Mouse (Mus musculus): ENCODE measurements around the gene Peli2. TPM values are rescaled to one million over a fixed set of nuclear protein-coding genes. Genes with fewer than 3 reads are reported as not detected.

Peli2 gene
- total RNA-seq, 2 experiments from 2014 or later, result 15.4 to 27.4 TPM

DNA sequence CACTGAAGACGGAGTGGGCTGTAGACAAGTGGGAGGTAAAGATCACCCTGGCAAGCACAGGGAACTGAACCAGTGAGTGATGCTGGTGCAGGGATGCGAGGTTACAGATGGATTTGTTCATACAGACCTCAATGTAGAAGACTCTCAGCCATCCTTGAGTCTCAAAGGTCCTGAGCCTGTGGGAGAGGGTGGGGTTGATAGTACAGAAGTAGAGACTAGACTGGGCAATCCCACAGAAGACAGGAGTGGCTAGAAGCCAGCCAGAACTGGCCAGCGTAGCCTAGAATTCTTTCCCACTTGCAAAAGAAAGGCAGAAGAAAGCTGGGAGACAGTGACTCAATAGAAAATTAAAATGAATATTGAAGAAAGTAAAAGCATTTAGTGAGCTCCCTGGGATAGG is 71.3 kb downstream of the Peli2 start:
- DNase-seq, result no peak

DNA sequence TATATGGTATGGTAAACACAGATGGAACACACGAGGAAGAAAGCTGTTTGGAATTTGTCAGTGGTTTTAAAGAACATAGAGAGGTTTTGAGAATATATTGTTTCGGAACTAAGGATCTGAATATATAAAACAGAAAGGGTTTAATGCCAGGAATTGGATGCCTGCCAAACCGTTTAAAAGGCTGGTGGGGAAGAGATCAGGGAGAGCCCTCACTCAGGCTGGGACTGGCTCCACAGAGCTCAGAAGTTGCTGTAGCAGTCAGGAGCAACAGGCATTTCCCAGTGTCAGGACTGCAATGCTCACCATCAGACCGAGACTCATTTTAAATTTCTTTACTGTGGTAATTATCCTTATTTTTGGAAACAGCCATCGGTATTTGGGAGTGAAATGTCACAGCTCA is 76.2 kb downstream of the Peli2 start:
- no peak for DNase-seq

DNA sequence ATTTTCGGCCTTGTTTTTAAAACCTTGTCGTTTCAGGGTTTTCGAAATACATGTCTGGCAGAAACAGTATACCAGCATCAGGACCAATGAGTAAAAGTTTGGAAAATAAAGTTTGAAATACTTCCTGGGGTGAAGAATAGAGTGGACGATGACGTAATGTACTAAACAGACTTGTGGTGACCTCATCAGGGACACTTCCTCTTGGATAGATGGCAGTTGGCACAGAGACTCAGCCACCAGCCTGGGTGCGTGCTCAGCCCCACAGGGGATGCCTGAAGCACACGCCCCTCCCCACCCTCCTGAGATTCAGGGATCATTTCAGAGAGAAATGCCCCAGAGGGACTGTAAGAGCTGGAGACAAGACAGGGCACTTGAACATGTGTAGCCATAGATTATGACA is 76.7 kb downstream of the Peli2 start:
- DNase-seq, result no peak

DNA sequence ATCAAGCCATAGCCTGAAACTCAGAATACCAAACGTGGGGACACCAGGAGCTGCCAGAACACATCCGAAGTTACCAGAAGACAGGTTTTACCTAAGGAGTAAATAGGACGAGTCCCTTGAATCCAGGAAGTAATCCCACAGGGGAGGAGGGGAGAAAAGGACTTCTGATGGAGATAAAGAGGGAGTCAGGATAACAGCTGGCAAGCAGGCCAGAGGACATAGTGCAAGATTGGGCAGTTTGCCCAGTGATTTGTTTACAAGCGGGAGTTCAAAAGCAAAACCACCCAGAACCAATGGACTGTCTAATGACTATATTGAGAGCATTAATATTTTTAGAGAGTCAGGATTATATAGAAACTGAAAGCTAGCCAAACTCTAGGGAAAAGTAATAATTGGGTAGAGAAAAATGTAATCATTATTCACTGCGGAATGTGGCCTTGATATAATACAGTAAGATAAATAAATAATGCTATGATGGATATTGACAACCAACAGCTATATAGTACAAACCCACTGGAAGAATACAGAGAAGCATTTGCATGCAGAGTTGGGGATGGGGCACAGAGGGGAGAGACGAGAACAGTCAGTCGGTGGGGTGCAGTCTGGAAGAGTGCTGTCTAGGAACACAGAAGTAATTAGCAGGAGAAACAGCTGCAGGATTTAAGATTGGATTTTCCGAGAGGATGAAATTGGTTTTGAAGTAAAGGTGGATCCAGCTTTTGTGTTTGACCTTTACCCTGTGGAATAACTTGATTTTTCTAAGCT is 77.7 kb downstream of the Peli2 start:
- no peak for DNase-seq

DNA sequence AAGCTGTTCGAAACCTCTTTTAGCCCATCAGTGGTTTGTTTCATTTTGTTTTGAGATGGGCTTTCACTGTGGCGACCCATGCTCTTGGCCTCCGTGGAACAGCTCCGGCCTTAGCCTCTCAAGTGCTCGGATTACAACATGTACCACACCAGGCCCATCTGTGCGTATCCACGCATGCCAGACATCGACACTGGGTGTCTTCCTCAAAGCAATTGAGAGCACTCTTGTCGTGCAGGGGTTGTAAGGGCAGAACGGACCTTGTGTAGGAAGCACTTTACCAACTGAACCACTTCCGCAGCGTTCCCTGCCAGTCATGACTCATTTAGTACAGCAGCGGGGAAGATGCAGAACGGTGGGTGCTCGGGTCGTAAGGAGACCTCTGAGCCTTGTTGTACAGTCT is 78.3 kb downstream of the Peli2 start:
- DNase-seq, result no peak

DNA sequence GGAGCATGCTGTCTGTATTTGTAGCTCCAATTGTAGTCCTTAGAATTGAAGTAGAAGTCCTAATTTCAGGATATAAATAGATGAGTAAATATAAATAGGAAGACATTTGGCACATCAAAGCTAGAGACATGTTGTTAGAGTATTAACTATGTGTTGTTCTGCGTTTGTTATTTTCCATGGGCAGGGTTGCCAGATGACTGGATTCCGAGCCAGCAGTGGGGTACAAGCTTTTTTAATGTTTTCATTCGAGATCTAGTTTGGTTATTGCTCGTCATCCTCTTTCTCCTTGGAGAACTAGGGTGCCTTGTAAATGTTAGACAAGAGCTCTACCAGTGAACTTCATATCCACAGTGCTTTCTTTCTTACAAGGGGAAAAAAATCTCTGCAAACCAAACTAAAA is 78.9 kb downstream of the Peli2 start:
- DNase-seq, result no peak

DNA sequence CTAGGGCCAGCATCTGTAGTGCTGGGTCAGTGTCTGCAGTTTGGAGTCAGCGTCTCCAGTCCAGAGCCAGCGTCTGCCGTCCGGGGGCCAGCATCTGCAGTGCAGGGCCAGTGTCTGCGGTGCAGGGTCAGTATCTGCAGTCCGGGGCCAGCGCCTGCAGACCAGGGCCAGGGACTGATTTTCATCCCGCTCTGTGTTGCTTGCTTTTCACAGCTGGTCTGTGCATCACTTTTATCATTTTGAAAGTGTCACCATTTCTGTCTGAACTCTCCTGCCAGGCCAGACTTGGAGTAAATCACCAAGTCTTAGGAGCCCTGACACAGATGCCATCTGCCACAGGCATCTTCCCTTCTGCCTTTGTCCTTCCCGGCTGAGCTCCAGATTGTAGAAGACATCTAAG is 79.7 kb downstream of the Peli2 start:
- DNase-seq, result no peak

DNA sequence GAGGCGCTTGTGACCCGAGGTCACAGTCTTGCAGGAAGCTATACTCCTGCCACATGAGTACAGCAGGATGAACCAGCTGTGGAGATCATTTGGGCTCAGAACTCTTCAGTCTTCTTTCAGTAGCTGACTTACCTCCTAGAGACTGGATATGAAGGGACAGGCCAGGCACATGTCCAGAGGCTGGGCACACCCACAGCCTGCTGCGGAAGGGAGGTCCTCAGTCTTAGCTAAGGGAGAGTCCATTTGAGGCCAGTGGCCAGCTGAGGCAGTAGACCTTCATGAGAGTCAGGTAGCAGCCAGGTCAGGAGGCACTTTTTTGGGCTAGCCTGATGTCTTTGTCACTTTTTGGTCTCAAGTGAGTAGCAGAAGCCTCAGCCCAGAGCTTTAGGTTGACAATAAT is 80.2 kb downstream of the Peli2 start:
- no peak for DNase-seq

DNA sequence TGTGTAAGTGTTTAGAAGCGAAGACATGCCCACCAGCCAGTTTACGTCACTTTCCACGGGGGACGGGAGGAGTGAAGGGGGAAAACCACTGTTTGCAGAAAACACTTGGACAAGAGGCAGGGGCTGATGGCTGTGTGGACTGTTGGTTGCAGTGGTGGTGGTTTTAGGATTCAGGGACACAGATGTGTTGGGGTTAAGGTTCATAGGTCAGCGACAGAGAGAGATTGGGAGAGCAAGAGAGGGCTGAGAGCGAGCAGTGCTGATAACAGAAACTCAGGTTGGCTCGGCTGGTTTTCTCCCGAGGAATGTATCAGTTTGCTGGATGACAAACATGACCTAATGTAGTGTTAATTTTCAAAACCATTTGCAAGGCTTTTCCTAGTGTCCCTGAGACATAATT is 80.8 kb downstream of the Peli2 start:
- no peak for DNase-seq

DNA sequence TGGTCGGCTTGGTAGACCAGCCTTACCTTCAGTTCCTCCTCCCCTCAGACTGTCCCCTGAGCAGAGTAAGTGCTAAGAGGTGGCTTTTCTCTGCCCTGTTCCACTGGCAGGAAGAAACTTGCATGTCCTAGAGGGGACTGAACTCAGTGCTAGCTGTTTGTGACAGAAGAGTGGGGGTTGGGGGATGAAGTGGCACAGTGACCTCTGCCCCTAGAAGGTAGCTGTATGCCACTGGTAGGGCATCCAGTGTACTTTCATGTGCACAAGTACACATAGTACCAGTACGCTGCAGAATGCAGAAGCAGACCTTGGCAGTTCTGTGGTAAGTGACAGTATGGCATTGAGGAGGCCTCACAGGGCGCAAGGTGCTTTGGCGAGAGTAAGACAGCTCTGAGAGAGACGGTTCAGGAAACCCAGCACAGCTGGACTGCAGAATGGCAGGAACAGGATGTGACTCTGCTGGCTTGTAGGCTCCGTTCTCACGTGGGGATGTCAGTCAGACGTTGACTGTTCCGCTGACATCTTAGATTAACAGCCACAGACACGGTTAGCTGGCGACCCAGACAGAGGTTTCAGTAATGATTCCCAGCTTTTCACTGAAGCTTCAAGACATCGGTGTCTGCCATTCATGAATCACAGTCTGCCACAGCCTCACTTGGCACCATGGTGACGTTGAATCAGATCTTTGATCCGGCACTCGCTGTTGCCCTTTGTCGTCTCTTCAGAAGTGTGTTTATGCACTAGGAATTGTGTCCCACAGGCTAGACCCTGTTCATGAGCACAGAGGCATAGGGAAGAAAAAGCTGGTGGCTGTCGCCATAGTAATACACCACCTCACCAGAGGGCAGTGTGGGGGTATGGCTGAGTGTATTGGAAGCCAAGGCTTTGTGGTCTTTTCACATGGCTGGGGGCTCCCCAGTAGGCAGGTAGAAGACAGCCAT is 81.7 kb downstream of the Peli2 start:
- no peak for DNase-seq

DNA sequence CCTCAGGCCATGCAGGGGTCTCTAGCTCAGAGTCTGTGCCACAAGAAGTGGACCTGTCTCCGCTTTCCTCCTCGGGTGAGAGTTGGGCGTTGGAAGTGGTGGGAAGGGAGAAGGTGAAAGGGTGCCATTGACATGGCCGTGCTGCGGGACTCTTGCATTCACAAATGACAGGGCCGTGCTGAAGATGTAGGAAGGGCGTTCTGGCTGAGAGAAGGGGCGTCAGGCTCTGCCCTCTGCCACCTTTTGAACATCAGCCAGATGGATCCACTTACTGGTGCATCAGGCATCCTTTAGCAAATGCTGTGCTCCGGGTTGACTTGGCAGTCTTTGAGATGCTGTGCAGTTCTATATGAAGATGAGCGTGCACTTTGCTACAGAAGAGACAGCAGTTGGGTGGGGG is 84.4 kb downstream of the Peli2 start:
- DNase-seq, result no peak

DNA sequence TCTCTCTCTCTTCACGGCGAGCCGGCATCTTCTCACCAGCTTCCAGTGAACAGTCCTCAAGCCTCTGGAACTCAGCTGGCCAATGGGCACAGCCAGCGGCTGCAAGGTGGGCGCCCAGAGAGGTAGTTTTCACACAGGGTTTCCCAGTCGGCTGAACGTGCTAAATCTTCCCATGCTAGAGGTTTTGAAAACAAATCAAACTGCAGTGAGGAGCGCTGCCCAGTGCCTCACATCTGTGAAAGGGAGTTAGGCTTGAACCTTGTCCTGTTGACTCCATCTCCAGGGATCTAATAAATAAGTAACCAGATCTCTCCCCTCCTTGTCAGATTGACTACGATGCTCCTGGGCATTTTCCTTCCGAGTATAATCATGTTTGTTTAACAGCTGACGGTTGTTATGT is 85.0 kb downstream of the Peli2 start:
- no peak for DNase-seq

DNA sequence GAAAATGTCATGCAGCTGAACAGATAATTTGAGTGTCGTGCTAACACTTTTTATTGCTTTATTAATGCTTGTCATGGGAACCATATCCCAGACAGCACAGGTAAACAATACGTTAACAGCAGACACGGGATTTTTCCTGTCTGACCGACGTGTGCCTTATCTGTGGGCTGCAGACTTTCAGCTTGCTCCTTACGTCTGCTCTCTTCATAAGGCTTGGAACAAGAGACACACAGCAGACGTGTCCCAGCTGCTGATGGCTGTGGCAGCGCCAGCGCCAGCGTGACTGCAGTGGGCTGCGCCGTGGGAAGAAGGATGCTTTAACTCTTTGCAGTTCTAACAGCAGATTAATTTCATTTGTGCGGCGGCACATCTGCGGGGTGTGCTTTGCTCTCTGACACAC is 86.5 kb downstream of the Peli2 start:
- DNase-seq, result peak in 1 of 2 experiments; percentile 63

DNA sequence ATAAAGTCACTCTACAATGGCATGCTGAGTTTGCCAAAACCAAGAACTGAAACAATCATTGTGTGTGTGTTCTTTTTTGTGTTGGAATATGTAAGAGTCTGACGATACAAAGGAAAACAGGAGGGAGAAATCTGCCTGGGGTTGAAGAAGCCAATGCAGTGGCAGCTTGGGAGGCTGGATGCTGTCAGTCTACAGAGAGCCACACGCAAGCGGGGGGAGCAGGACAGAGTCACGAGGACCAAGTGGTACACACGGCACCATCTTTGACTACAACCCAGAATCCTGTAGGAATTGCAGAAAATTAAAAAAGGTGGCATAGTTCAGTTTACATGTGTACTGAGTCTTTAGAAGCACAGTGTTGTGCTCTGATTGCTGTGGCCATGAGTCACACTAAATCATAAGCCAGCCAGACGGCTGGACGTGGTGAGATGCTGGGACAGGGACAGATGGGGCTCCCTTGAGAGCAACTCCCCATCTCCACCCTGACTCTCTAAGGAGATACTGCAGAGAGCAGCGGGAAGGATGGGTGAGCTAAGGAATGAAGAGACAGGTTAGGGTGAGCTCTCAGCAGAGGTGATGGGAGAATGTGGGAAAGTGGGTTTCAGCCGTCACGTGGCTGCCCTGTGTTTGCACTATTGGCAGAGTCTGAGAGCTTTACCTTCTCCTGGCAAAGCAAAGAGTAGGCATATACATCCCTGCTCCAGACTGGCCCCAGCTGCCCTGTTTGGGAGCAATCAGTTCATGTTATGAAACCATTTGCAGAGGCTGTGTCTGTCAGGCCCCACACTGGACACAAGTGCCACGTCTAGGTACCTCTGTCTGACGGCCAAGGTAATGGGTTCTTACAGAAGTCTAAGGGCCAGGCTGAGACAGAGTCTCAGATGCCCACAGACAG is 87.4 kb downstream of the Peli2 start:
- DNase-seq, result no peak

DNA sequence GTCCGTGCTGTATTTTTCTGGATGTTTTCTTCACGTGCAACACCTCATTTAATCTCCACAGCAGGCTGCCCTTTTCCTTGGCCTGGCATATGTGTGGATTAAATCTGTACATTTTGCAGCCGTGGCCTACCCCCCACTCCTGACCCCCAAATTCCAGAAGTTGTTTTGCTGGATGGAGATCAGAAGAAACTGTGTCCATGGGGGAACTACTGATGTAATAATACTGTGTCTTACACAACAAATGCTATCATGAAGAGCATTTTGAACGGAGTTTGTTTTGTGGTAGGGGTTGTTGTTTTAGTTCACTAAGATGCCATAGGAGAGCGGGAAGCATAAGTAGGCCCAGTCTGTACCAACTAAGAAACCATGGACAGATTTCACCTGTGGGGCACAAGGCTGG is 88.8 kb downstream of the Peli2 start:
- no peak for DNase-seq

DNA sequence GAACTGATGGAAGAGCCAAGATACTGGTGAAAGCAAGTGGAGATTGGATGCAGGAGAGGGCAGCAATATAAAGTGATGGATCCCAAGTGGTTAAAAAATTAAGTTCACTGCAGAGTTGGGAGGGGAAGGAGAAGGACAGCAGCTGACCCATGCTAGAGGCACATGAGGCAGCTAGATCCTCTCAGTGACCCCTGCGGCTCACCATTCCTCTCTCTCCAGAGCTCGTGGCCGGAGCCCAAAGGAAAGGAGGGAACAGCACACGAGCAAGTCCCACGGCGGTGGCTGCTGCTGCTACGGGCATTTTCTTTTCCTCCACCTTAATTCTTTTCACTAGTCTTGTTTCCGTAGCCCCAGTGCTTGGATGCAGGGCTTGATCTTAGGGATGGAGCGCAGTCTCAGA is 89.5 kb downstream of the Peli2 start:
- no peak for DNase-seq

DNA sequence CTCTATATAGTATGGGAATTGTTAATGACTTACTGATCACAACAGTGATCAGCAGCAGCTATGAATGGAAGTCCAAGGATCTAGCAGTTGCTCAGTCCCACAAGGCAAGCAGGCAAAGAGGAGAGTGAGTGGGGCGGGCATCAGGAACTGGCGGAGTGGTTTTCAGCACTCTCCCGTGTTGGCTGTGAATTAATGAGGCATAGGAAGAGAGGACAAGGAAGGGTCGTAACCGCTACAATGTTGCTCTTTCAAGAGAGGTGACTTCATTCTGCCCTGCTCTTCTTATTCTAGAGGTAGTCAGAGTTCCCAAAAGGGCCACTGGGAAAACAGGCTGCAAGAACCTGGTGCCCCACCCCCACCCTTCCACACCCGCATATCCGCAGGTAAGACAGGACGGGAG is 90.9 kb downstream of the Peli2 start:
- no peak for DNase-seq

DNA sequence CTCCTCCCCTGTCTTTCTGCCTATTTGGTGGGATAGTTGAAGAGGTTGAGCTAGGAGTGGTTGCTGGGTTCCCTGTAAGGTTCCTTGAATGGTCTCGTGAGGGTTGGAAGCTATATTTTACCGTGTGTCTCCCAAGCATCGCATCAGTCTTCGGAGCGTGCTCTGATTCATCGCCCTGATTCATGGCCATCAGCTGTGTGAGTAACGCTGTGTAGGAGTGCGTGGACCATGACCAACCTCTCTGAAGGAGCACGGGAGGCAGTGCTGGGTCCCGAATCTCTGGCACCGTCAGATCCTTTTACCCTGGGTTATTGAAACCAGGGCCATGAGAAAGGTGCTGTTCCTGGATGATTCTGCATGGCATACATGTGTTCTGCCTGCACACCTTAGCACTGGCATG is 92.2 kb downstream of the Peli2 start:
- DNase-seq, result no peak

DNA sequence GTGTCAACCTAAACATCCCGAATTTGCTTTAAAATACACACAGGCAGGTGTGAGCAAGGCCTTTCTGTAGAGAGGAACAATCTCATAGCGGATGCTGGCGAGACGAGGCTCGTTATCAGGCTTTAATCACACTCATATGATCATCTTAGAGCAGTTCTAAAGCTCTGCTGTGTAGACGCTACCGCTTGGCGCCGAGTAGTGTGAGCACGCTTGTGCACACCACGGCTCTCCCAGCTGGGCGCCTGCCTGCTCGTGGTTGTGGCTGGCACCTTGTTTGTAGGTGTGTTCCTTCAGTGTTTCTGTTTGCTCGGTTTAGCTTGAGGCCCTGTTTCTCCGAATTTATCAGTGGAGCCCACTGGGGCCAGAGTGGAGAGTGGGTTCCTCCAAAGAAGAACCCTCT is 93.0 kb downstream of the Peli2 start:
- no peak for DNase-seq

DNA sequence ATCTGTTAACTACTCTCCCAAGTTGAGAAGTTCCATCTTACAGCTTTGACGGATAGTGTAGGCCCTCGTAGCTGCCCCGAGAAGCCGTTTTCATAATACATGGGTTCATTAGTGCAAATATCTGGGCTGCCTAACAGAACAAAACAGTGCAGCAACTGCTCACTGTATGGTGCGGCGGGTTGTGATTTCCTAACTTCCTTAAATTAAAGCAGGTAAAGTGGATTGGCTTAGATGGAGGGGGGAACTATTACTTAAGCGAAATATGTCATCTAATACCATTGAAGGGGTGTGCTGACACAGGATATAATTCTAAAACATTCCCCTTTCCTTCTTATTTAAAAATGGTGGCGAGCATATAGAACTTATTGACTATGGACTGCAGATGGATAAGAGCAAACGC is 101.4 kb downstream of the Peli2 start:
- no peak for DNase-seq

DNA sequence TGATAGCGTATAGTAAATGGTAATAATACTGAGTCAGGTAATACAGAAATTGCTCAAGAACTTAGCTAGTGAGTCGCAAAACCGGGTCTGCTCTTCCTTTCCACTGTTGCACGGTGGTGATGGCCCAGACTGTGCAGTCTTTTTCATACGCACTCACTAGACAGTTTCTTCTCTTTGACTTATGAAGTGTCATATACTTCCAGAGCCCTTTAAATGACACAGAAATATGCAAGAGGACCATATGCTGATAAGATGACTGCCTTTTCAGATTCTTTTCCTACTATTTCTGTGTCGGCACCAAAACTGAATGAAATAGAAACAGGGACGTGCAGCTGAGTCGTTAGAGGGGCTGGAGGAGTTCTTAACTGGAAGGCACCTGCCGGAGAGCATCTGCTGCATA is 102.1 kb downstream of the Peli2 start:
- no peak for DNase-seq

DNA sequence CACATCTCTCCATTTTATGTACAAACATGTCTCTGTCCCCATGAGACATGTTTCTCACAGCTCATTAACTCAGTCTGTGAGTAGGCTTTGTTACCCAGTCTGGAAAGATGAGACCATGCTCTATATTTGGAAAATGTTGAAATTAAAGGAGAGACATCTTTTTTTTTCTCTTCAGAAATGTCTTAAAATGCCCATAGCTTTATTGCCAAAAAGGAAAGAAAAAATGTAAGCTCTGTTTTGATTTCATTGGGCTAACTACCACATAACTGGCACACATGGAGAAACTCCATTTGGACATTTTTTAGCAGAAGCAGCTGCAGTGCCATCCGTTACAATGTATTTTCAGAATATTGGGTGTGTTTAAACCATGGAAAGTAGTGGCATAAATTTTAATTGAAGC is 103.6 kb downstream of the Peli2 start:
- DNase-seq, result no peak

DNA sequence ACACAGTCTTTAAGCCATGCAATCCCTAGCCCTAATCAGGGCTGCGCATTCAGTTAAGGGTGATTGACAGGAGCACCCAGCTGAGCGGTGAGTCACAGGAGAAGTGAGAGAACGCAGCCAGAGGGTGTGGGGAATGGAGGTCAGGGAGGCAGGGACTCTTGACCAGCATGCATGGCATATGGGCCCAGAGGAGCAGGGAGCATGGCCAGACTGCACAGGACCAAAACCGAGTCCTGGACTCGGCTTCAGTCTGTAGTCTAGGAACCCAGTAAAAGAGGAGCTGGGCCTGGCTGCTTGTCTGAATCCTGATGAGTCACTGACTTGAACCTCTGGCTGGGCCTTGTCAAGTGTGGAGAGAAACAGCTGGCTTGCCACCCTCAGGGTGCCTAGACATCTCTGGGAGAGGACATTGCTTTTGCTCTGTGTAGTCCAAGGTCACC is 104.3 kb downstream of the Peli2 start:
- DNase-seq, result no peak
